Mouse (Mus musculus) liver, embryonic 16.5 days (tissue): Measurements from ENCODE around the gene Ugt1a6b. TPM values are rescaled to one million over a fixed set of nuclear protein-coding genes. Genes with fewer than 3 reads are reported as not detected.
"Not testable (repeated sequence)": the region's sequence is repeated elsewhere in the genome, so short reads cannot be mapped to it uniquely, and the experiment has no call there.

Experiments
- ATAC-seq: fragments of 200-750 bp; cut with Nextera tagmentation; 2 replicates; pipeline ENCODE4 v1.8.0; 2017; ENCODE audit warnings: low read depth, mild to moderate bottlenecking, moderate number of reproducible peaks, moderate library complexity
- H3K27ac ChIP-seq: fragments of 300-500 bp; sonication (generic); 2 replicates; pipeline ENCODE4 v1.5.1; 2014; ENCODE audit warnings: mild to moderate bottlenecking, low read length
- H3K27me3 ChIP-seq: fragments of 300-500 bp; sonication (generic); 2 replicates; pipeline ENCODE4 v1.6.1; 2014; ENCODE audit warnings: low read depth, low read length, mixed read lengths; ENCODE audit not compliant: control insufficient read depth, insufficient read depth
- H3K36me3 ChIP-seq: fragments of 300-500 bp; sonication (generic); 2 replicates; pipeline ENCODE4 v1.6.1; 2014; ENCODE audit warnings: mild to moderate bottlenecking; ENCODE audit not compliant: control insufficient read depth, insufficient read depth
- H3K4me1 ChIP-seq: fragments of 300-500 bp; sonication (generic); 2 replicates; pipeline ENCODE4 v1.6.1; 2014; ENCODE audit warnings: low read depth, low read length, mixed read lengths; ENCODE audit not compliant: control insufficient read depth
- H3K4me2 ChIP-seq: fragments of 300-500 bp; sonication (generic); 2 replicates; pipeline ENCODE4 v1.6.1; 2014; ENCODE audit warnings: low read depth, low read length, mixed read lengths
- H3K4me3 ChIP-seq: fragments of 300-500 bp; sonication (generic); 2 replicates; pipeline ENCODE4 v1.5.1; 2014; ENCODE audit warnings: low read depth, mild to moderate bottlenecking, low read length
- H3K9ac ChIP-seq: fragments of 300-500 bp; sonication (generic); 2 replicates; pipeline ENCODE4 v1.6.1; 2014; ENCODE audit warnings: low read depth, low read length
- H3K9me3 ChIP-seq: fragments of 300-500 bp; sonication (generic); replicated peaks from 2 replicates; pipeline ENCODE4 v1.6.1; 2016; ENCODE audit warnings: low read length; ENCODE audit not compliant: control insufficient read depth
- WGBS: fragments of 180-500 bp; shearing (Covaris S2); extraction: QIAGEN DNeasy Blood & Tissue Kit; methylation state at CpG from one replicate; pipeline ENCODE4 v1.1.7; 2014; ENCODE audit not compliant: insufficient replicate concordance; 5-methylcytosine and 5-hydroxymethylcytosine counted together
- polyA plus RNA-seq: library from polyadenylated mRNA; unstranded; fragments of >200 nt; fragmentation: Nextera tagmentation; extraction: Ambion mirVana; gene quantifications from 2 replicates; pipeline ENCODE4 v1.2.1, GENCODE M21; 2015

Gene Ugt1a6b
- polyA plus RNA-seq, 1 experiment from 2014 or later = 20.1 TPM

GRCm38 (mm10) chr1:88222216-88222615 lies 119.2 kb downstream of the Ugt1a6b start:
- H3K4me3 ChIP-seq = no peak overlapping the region
- H3K9ac ChIP-seq = no peak overlapping the region
- no peaks in the 10 kb centered on the region for H3K4me1 ChIP-seq
- no peaks in the 10 kb centered on the region for H3K36me3 ChIP-seq
- H3K4me2 ChIP-seq = no peak overlapping the region
- 28% methylated on average over 2 of the region's 2 CpGs for WGBS
- H3K9me3 ChIP-seq = peaks cover 14% of the 10 kb centered on the region
- no peak overlapping the region for H3K27ac ChIP-seq
- ATAC-seq = no peak
- no peaks in the 10 kb centered on the region for H3K27me3 ChIP-seq

- H3K36me3 ChIP-seq, H3K9ac ChIP-seq, H3K4me1 ChIP-seq, H3K27me3 ChIP-seq, H3K4me2 ChIP-seq, H3K4me3 ChIP-seq, H3K27ac ChIP-seq, ATAC-seq: not testable (repeated sequence)
- H3K9me3 ChIP-seq = peaks cover 12% of the 10 kb centered on the region
These were observed 120.0 kb downstream of the Ugt1a6b start for GRCm38 (mm10) chr1:88223011-88223515.

GRCm38 (mm10) chr1:88223591-88223990 lies 120.5 kb downstream of the Ugt1a6b start:
- ATAC-seq = no peak
- no peaks in the 10 kb centered on the region for H3K36me3 ChIP-seq

DNA sequence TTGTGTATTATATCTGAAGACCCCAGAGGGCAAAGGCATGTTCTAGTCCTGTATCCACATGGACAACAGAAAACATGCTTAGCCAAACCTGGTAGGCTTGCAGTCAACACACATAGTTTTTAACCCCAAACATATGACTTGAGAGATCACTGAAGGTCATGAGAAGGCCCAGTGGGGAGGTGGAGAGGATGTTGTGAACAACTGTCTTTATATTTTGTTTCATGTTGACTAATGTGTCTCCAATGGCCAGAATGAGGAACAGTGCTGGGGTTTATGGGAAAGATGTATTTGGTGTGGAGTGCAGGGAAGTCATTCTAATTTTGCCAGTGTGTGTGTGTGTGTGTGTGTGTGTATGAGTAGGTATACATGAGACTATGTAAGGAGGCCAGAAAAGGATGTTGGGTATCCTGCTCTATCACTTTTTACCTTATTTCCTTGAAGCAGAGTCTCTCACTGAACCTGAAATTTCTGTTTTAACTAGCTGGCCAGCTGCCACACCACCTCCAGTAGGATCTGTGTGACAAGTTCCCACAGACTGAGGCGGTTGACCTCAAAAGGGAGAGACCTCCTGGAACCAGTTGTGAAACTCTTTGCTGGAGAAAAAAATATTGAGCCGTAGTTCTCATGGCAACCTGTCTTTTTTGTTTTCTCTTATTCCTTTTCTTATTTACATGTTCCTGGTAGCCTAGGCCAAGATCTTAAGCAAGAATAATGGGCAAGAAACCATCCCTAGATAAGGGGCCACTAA lies 121.2 kb downstream of the Ugt1a6b start:
- no peak overlapping the region for H3K4me3 ChIP-seq
- H3K4me1 ChIP-seq = no peaks in the 10 kb centered on the region
- no peaks in the 10 kb centered on the region for H3K36me3 ChIP-seq
- WGBS = 51% methylated on average over 2 of the region's 2 CpGs
- no peak overlapping the region for H3K9ac ChIP-seq
- ATAC-seq = no peak
- peaks cover 14% of the 10 kb centered on the region for H3K9me3 ChIP-seq
- H3K27me3 ChIP-seq = no peaks in the 10 kb centered on the region
- H3K4me2 ChIP-seq = no peak overlapping the region
- H3K27ac ChIP-seq = no peak overlapping the region

More at GRCm38 (mm10) chr1:88223591-88223990, 120.5 kb downstream of the Ugt1a6b start:
- WGBS = 31% methylated on average over 1 of the region's 1 CpGs
- peaks cover 14% of the 10 kb centered on the region for H3K9me3 ChIP-seq
- no peak overlapping the region for H3K9ac ChIP-seq
- H3K4me1 ChIP-seq = no peaks in the 10 kb centered on the region
- H3K27me3 ChIP-seq = no peaks in the 10 kb centered on the region
- no peak overlapping the region for H3K27ac ChIP-seq
- no peak overlapping the region for H3K4me2 ChIP-seq
- no peak overlapping the region for H3K4me3 ChIP-seq

DNA sequence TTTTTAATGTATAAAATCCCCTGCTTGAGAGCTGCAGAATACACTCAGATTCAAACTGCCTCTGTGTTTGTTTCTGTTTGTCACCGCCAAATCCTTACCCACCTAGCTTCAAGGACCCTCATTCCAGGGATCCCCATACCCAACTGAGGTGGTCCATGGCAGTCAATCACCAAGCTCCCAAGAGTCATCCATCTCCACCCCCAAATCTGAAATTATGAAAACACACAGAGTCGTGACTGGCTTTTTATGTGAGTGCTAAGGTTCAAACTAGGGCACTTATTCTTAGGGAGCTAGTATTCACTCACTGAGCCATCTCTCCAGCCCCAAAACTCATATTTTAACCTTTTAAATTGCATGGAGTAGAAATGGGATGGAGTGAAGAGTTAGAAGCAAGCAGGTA lies 122.2 kb downstream of the Ugt1a6b start:
- not testable (repeated sequence) for H3K4me2 ChIP-seq, H3K4me1 ChIP-seq, H3K27me3 ChIP-seq, H3K27ac ChIP-seq, H3K4me3 ChIP-seq, ATAC-seq, H3K9ac ChIP-seq, H3K36me3 ChIP-seq
- H3K9me3 ChIP-seq = peaks cover 22% of the 10 kb centered on the region
- 29% methylated on average over 2 of the region's 2 CpGs for WGBS

DNA sequence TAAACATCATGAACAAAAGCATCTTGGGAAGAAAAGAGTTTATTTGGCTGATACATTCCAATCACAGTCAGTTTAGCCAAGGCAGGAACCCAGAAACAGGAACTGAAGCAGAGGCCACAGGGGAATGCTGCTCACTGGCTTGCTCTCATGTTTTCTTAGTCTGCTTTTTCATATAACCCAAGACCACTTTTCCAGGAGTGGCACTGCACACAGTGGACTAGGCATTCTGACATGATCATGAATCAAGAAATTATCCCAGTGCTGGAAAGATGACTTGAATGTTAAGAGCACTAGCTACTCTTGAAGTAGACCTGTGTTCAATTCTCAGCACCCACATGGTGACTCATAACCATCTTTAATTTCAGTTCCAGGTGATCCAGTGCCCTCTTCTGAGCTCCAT lies 122.7 kb downstream of the Ugt1a6b start:
- H3K4me3 ChIP-seq = no peak overlapping the region
- ATAC-seq = no peak
- H3K9me3 ChIP-seq = peaks cover 26% of the 10 kb centered on the region
- H3K36me3 ChIP-seq = no peaks in the 10 kb centered on the region
- no peak overlapping the region for H3K9ac ChIP-seq
- no peak overlapping the region for H3K4me2 ChIP-seq
- no peak overlapping the region for H3K27ac ChIP-seq
- H3K27me3 ChIP-seq = no peaks in the 10 kb centered on the region
- no peaks in the 10 kb centered on the region for H3K4me1 ChIP-seq

GRCm38 (mm10) chr1:88226670-88227379 lies 123.8 kb downstream of the Ugt1a6b start, which contains the start of gene Mroh2a:
Mroh2a (plus strand) TSS chr1:88226986.
- no peak within 1 kb of the TSS for H3K4me2 ChIP-seq
- H3K9me3 ChIP-seq = peaks cover 33% of the 10 kb centered on the region
- ATAC-seq = peak; percentile 19; the same call in 1 of the 2 replicates
- no peak within 1 kb of the TSS for H3K9ac ChIP-seq
- H3K4me1 ChIP-seq = no peaks in the 10 kb centered on the region
- H3K4me3 ChIP-seq = no peak within 1 kb of the TSS
- WGBS = 36% methylated on average over 5 of the region's 5 CpGs
- no peaks in the 10 kb centered on the region for H3K36me3 ChIP-seq
- H3K27me3 ChIP-seq = no peaks in the 10 kb centered on the region
- H3K27ac ChIP-seq = no peak within 1 kb of the TSS

- WGBS = 40% methylated on average over 2 of the region's 2 CpGs
- ATAC-seq = no peak
- Histone ChIP-seq H3K4me1 (no peaks in the 10 kb centered on the region), H3K9ac (no peak overlapping the region), H3K4me3 (no peak overlapping the region), H3K27me3 (no peaks in the 10 kb centered on the region), H3K9me3 (peaks cover 31% of the 10 kb centered on the region), H3K4me2 (no peak overlapping the region), H3K36me3 (no peaks in the 10 kb centered on the region), H3K27ac (no peak overlapping the region)
These were observed 124.4 kb downstream of the Ugt1a6b start for GRCm38 (mm10) chr1:88227482-88227881.

- ATAC-seq = no peak; the same call in 1 of the 2 replicates
- Histone ChIP-seq H3K36me3 (no peaks in the 10 kb centered on the region), H3K27me3 (no peaks in the 10 kb centered on the region), H3K9ac (no peak overlapping the region), H3K4me1 (no peaks in the 10 kb centered on the region), H3K4me3 (no peak overlapping the region), H3K9me3 (peaks cover 33% of the 10 kb centered on the region), H3K27ac (no peak overlapping the region), H3K4me2 (no peak overlapping the region)
- 59% methylated on average over 7 of the region's 7 CpGs for WGBS
These were observed 125.1 kb downstream of the Ugt1a6b start for GRCm38 (mm10) chr1:88228121-88228520.
